Mouse (Mus musculus): ENCODE results near the gene Slc3a2.
A peak's percentile ranks its signal among the peaks of the same experiment; 100 is the strongest.
"Not testable (repeated sequence)": the region's sequence is repeated elsewhere in the genome, so short reads cannot be mapped to it uniquely, and the experiment has no call there.

Gene Slc3a2

GRCm38 (mm10) chr19:8722907-8723573 is at the start of gene Slc3a2:
Gene Slc3a2, minus strand, starts transcription at chr19:8723369.
- peak; percentile 89 to 96 for DNase-seq (ENCODE audit: low spot score in 2 of 2)

DNA sequence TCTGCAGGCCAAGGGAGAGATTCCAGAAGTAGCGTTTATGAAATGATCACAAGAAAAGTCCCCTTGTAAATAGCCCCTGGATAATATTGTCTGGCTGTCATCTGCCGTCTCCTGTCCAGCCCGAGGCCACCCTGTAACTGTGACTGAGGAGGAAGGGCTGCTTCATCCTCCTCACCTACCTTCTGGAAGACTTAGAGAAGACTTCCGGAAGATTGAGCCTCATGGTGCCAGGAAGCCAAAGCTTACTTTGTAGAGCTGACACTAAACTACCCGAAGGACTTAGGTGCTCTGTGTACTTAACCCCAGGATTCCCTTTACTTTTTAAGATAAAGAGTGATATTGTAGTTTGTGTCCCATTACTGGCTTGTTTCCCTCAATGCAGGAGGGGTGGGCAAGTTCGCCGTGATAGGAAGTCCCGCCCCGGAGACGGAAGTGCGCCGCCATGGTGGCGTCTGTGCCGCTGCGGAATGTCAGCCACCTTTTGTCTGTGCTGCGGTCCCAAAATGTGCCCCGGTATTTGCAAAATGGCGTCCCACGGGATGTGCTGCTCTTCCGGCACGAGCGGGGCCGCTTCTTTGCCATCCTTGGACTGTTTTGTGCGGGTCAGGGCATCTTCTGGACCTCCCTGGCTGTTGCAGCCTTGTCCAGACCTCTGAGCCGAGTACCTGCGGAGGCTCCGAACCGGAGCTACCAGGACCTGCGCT is 47.5 kb upstream of the Slc3a2 start, which contains the start of gene Tmem223:
Gene Tmem223 (plus strand): TSS at position 430 of the 704 bp plus-strand sequence.
- peak; percentile 59 to 73 for DNase-seq (ENCODE audit: low spot score in 2 of 2)

- DNase-seq (ENCODE audit: low spot score in 2 of 2), result no peak
Observed at GRCm38 (mm10) chr19:8765562-8765961, 42.4 kb upstream of the Slc3a2 start.

- no peak for DNase-seq (ENCODE audit: low spot score in 2 of 2)
Observed at GRCm38 (mm10) chr19:8763276-8763675, 40.1 kb upstream of the Slc3a2 start.

GRCm38 (mm10) chr19:8760757-8761156 is 37.6 kb upstream of the Slc3a2 start:
- DNase-seq (ENCODE audit: low spot score in 2 of 2), result no peak

DNA sequence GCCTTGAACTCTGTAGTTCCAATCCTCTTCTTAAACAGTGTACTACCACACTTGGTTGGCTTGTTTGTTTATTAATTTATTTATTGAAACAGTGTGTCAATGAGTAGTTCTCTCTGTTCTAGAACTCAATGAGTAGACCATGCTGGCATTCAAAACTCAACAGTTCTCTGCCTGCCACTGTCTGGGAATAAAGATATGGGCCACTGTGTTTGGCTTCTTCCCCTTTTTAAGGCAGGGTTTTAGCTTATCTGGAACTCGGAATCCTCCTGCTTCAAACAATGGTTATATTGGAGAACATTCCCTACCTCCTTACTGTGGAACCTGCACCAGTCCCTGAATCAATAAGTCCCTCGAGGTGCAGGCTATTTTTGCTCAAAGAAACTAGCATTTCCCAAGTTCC is 35.7 kb upstream of the Slc3a2 start:
- no peak for DNase-seq (ENCODE audit: low spot score in 2 of 2)

DNA sequence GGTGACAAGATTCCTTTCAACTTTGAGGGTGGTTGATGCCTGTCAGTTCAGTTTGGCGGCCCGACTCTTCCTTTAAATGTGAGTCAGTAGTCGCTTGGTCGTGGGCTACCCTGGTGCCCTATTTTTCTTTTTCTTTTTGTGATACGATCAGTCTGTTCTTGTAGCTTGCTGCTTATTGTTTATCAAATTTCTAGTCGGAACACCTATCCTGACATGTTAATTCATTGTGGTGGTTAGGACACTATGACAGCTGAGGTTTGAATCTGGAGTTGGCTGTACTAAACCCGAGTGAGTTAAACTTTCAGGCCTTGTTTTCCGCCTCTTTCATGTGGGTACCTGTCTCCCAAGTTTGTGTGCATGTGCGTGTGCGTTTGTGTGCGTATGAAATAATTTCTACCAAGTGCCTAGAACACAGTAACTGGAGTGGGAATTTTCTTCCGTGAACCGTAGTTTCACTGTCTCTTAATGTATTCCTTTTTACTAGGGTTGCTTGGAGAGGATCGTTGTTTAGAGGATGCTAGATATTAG is 34.4 kb upstream of the Slc3a2 start:
- no peak for DNase-seq (ENCODE audit: low spot score in 2 of 2)

- DNase-seq (ENCODE audit: low spot score in 2 of 2), result peak; percentile 81 to 85
Observed at GRCm38 (mm10) chr19:8756635-8757387, 33.6 kb upstream of the Slc3a2 start, which contains the start of gene Nxf1. Gene Nxf1, plus strand, starts transcription at chr19:8757073.

GRCm38 (mm10) chr19:8755652-8756051 is 32.5 kb upstream of the Slc3a2 start:
- no peak for DNase-seq (ENCODE audit: low spot score in 2 of 2)

- DNase-seq (ENCODE audit: low spot score in 2 of 2), result no peak
Observed at GRCm38 (mm10) chr19:8747368-8747767, 24.2 kb upstream of the Slc3a2 start.

- DNase-seq (ENCODE audit: low spot score in 2 of 2), result no peak
Observed at GRCm38 (mm10) chr19:8745382-8745781, 22.2 kb upstream of the Slc3a2 start.

DNA sequence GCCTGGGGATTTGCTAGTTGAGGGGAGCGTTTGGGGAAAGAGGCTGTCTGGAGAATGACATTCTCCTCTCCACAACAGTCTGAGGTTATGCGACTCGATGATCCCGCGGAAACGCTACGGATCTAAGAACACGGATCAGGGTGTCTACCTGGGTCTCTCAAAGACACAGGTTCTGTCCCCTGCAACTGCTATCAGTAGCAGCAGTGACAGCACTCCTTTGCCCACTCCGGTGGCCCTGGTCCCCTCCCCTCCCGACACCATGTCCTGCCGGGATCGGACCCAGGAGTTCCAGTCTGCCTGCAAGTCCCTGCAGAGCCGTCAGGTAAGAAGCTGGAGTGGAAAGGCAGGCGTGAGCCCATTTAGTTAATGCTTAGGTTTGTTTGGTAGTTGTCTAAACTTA is 19.0 kb upstream of the Slc3a2 start:
- no peak for DNase-seq (ENCODE audit: low spot score in 2 of 2)

- peak; percentile 89 to 92 for DNase-seq (ENCODE audit: low spot score in 2 of 2)
Observed at GRCm38 (mm10) chr19:8741243-8741869, 18.2 kb upstream of the Slc3a2 start, which contains the start of gene Stx5a. Gene Stx5a, plus strand, starts transcription at chr19:8741413.

DNA sequence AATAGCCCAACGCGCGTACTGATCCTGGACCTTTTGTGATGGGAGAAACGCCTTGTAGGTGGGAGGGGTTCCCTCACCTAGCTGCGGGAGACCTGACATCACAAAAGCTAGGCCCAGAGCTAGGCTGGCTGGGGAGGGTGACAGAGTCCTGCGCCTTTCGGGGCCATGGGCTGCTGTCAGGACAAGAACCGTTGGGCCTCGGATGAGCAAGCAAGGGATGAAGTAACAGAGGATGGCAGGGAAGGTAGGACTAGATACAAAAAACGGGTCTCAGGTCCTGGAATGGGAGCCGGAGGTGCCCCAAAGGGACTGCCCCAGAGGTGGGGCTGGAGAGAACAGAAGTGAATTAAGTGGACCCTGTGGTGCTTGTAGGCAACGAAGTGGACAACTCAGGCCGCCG is 17.4 kb upstream of the Slc3a2 start, which contains the start of gene 1700092M07Rik:
Gene 1700092M07Rik (plus strand): TSS at position 116 of the 400 bp plus-strand sequence.
- no peak for DNase-seq (ENCODE audit: low spot score in 2 of 2)

GRCm38 (mm10) chr19:8739646-8740045 is 16.5 kb upstream of the Slc3a2 start:
- no peak for DNase-seq (ENCODE audit: low spot score in 2 of 2)

GRCm38 (mm10) chr19:8738911-8739310 is 15.7 kb upstream of the Slc3a2 start:
- DNase-seq (ENCODE audit: low spot score in 2 of 2), result no peak

DNA sequence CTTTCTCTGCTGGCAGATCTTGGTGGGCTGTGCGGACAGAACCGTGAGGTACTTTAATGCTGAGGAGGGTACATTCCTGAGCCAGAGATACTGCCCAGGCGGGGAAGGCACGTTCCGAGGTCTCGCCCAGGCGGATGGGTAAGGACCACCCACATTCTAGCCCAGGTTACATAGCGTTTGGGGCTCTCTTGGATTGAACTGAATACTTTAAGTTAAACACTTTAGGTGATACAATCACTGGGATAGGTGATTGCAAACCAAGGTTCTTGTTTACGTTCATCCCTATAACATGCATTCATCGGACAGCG is 12.9 kb upstream of the Slc3a2 start:
- DNase-seq (ENCODE audit: low spot score in 2 of 2), result no peak

DNA sequence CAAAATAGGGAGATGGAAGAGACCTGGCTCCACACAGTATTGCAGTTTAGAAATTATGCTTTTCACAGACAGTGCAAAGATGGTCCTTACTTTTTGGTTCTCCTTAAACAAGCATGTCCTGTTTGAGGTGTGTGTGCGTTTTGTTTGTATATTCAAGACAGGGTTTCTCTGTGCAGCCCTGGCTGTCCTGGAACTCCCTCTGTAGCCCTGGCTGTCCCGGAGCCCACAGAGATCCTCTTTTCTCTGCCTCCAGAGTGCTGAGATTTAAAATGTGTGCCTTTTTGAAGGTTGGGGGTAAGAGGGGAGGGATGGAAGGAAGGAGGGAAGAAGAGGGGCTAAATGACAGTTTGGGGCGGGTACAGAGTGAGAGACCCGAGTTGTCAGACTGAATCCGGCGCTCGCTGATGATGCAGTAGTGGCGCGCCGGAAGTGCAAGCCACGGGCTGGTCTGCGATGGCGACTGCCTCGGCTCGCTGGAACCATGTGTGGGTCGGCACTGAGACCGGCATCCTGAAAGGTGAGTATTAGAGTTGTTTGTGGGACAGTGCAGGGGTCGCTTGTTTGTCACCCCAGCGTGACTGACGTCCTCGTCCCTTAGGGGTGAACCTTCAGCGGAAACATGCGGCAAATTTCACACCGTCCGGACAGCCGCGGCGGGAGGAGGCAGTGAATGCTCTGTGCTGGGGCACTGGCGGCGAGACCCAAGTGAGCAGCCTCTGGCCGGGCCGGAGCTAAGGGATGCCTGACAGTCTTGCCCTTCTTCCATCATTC is 12.4 kb upstream of the Slc3a2 start, which contains the start of gene Wdr74:
Gene Wdr74 (plus strand): TSS at position 439 of the 771 bp plus-strand sequence.
- peak; percentile 89 to 91 for DNase-seq (ENCODE audit: low spot score in 2 of 2)

DNA sequence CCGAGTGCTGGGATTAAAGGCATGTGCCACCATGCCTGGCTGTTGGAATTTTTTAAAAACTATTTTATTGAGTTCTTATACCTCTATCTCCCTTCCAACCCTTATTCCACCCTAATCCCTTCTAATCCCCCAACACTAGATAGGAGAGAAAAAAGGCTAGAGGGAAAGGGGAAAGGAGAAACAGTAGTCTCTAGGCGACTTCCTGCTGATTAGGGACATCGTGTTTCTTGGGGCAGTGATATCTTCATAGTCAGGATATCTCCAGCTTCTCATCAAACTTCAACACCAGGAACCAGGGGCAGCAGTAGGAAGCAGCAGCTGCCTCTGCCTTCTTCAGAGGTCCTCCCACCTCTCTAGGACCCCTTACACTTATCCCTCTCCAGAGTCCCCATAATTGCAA is 11.2 kb upstream of the Slc3a2 start:
- DNase-seq (ENCODE audit: low spot score in 2 of 2), result no peak

- DNase-seq (ENCODE audit: low spot score in 2 of 2), result not testable (repeated sequence)
Observed at GRCm38 (mm10) chr19:8728335-8729099, 5.3 kb upstream of the Slc3a2 start.
